Mouse (Mus musculus): ENCODE data around the gene Mmd2. TPM values are rescaled to one million over a fixed set of nuclear protein-coding genes. Genes with fewer than 3 reads are reported as not detected.
A peak's percentile ranks its signal among the peaks of the same experiment; 100 is the strongest.

Gene Mmd2
- polyA plus RNA-seq, 1 experiment from 2014 or later: 2.0 TPM

DNA sequence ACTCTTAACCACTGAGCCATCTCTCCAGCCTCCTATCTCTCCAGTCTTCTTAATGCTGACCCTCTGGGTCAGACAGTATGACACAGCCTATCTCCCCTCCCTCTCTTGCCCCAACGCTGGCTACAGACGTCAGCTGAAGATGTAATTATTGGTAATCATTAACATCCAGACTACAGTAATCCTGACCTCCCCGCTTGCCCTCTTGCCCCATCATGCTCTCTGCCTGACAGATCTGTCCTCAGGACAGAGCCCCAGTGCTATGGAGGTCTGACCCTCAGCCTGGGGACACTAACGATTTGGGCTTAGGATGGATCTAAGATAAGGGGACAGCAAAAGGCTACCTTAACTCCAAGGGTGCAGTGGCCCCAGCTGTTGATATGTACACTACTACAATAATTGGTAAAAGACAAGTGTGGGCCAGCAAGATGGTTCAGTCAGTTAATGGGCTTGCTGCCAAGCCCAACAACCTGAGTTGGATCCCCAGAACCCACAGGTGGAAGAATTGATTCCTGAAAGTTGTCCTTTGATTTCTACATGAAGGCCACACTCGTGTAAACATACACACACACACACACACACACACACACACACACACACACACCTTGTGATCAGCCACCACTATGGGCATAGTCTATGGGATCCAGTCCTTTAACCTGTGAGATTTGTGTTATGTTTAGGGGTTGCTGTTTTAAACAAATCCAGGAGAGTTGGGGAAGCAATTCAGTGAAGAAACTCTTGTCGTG lies 10.8 kb downstream of the Mmd2 start:
- DNase-seq (ENCODE audit: extremely low spot score, low spot score): no peak
- no peaks in the 10 kb centered on the region for H3K36me3 ChIP-seq (replicated peaks)
- H3K9me3 ChIP-seq: no peaks in the 10 kb centered on the region
- 0 out of 2 replicates have a peak, but pooled peaks cover 5% of the 10 kb centered on the region for H3K4me1 ChIP-seq
- no peaks in the 10 kb centered on the region for H3K27me3 ChIP-seq (ENCODE audit: poor library complexity, severe bottlenecking)
- WGBS: 83% methylated on average over 6 of the region's 6 CpGs
- H3K27ac ChIP-seq: no peak overlapping the region
- no peak overlapping the region for H3K4me3 ChIP-seq

DNA sequence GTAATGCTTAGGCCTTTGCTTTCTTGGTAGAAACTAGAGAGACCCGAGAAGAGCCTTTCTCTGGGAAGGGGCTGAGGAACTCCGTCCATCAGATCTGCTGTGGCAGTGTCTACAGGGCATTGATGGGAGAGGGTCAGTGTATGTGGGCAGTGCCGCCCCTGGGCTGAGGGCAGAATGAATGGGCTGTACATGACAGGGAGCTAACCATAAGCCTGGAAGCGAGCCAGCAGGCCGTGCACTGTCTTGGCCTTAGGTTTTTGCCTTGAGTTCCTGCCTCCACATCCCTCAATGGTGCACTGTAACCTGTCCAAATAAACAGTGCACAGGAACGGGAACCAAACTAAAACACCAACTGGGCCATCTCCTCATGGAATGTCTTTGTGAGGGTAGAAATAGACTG lies 11.9 kb downstream of the Mmd2 start:
- Histone ChIP-seq H3K27me3 (ENCODE audit: poor library complexity, severe bottlenecking) (no peaks in the 10 kb centered on the region), H3K4me1 (0 out of 2 replicates have a peak, but pooled peaks cover 5% of the 10 kb centered on the region), H3K36me3 (replicated peaks) (no peaks in the 10 kb centered on the region), H3K9me3 (no peaks in the 10 kb centered on the region), H3K4me3 (no peak overlapping the region), H3K27ac (no peak overlapping the region)
- 89% methylated on average over 6 of the region's 6 CpGs for WGBS
- no peak for DNase-seq (ENCODE audit: extremely low spot score, low spot score)

DNA sequence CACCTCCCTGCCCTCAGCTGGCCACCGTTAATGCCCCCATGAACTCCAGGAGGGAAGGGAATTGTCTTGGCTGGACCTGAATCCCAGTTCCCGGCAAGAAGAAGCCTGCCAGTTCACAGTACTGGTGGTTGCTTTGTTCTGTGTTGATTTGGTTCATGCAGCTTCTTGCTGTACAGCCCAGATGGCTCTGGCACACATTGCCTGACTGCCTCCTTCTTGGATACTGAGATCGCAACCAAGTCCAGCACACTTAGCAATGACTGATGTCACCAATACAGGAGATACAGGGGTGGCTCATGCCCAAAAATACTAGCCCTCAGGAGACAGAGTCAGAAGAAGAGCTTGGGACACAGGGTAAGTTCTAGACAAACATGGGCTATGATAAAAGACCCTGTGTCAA lies 12.9 kb downstream of the Mmd2 start:
- 82% methylated on average over 3 of the region's 3 CpGs for WGBS
- no peaks in the 10 kb centered on the region for H3K27me3 ChIP-seq (ENCODE audit: poor library complexity, severe bottlenecking)
- H3K27ac ChIP-seq: no peak overlapping the region
- DNase-seq (ENCODE audit: extremely low spot score, low spot score): no peak
- H3K4me3 ChIP-seq: no peak overlapping the region
- H3K9me3 ChIP-seq: no peaks in the 10 kb centered on the region
- peaks cover 13% of the 10 kb centered on the region for H3K4me1 ChIP-seq
- no peaks in the 10 kb centered on the region for H3K36me3 ChIP-seq (replicated peaks)

DNA sequence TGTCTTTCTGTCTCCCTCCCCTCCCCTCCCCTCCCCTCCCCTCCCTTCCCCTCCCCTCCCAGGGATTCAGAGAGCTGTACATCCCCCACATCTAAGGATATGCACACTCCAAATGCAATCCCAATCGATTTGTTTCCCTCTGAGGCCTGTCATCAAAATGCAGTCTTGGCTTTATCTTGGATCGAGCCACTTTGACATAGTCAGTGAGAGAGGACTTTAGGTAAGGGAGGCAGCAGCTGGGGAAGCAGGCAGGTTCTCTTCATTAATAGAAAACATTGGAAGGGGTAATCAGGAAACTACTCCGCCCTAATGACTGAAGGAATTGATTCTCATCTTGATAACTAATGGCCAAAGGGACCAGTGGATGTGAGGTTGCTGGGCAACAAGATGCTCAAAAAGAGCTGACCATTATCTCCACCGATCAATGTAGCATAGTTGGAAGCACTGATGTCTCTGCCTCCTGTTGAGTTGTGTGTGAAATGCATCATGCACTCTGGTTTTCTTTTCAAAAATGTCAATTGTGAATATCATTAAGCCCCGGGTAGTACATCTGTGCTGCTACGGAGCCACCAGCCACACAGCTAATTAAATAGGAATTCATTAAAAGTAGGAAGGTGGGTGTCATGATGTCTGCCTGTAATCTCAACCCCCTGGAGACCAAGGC lies 17.5 kb downstream of the Mmd2 start:
- peak overlapping the region; percentile 92 for H3K27ac ChIP-seq
- H3K36me3 ChIP-seq (replicated peaks): no peaks in the 10 kb centered on the region
- peaks cover 34% of the 10 kb centered on the region for H3K4me1 ChIP-seq
- 85% methylated on average over 6 of the region's 6 CpGs for WGBS
- no peak overlapping the region for H3K4me3 ChIP-seq
- H3K27me3 ChIP-seq (ENCODE audit: poor library complexity, severe bottlenecking): no peaks in the 10 kb centered on the region
- H3K9me3 ChIP-seq: no peaks in the 10 kb centered on the region
- DNase-seq (ENCODE audit: extremely low spot score, low spot score): no peak

DNA sequence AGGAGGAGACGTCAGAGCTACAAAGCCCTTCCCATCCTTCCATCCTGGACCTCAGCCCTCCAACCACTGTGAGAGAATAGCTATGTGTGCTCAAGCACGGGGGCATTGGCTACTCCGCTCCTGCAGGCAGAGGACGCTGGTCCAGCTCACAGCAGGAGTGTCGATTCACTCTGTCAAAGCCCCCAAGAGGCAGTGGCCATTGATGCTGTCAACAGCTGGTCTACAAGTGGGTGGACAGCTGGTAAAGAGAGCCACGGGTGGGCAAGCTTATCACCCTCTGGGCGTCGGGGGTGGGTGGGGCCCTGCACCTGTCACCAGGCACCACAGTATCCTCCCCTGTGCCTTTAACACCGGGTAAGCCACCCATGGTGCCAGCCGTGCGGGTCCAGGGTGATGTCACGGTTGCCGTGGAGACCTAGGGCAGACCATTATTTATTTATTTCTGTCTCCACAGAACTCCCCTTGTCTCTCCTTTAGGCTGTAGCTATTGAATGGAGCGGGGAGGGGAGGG lies 24.9 kb downstream of the Mmd2 start:
- Histone ChIP-seq H3K9me3 (0 out of 2 replicates have a peak, but pooled peaks cover 2% of the 10 kb centered on the region), H3K27ac (peak overlapping the region; percentile 72), H3K4me1 (peaks cover 15% of the 10 kb centered on the region), H3K27me3 (ENCODE audit: poor library complexity, severe bottlenecking) (no peaks in the 10 kb centered on the region), H3K36me3 (replicated peaks) (no peaks in the 10 kb centered on the region), H3K4me3 (no peak overlapping the region)
- 64% methylated on average over 14 of the region's 14 CpGs for WGBS
- peak; percentile 24 for DNase-seq (ENCODE audit: extremely low spot score, low spot score)

DNA sequence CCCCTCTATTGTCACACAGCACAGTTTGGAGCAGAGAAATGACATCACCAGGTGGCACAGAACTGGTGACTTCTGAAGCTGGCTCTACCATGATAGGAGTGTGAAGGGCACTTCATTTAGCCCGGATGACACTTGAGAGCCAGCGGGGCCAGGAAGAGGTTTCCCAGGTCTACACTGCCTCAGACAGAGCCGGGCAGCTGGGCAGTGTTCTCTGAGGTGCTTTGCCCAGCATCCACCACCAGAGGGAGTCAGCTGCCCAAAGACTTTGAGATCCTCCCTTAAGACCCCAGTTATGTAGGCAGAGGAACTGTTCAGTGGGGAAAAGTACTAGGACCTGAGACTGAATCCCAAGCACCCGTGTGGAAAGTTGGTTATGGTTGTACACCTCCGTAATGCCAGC lies 27.1 kb downstream of the Mmd2 start:
- no peaks in the 10 kb centered on the region for H3K36me3 ChIP-seq (replicated peaks)
- DNase-seq (ENCODE audit: extremely low spot score, low spot score): peak; percentile 71
- no peaks in the 10 kb centered on the region for H3K27me3 ChIP-seq (ENCODE audit: poor library complexity, severe bottlenecking)
- H3K9me3 ChIP-seq: peaks cover 2% of the 10 kb centered on the region; the same call in 1 of the 2 replicates
- peaks cover 14% of the 10 kb centered on the region for H3K4me1 ChIP-seq
- no peak overlapping the region for H3K27ac ChIP-seq
- WGBS: 23% methylated on average over 5 of the region's 5 CpGs
- H3K4me3 ChIP-seq: no peak overlapping the region

DNA sequence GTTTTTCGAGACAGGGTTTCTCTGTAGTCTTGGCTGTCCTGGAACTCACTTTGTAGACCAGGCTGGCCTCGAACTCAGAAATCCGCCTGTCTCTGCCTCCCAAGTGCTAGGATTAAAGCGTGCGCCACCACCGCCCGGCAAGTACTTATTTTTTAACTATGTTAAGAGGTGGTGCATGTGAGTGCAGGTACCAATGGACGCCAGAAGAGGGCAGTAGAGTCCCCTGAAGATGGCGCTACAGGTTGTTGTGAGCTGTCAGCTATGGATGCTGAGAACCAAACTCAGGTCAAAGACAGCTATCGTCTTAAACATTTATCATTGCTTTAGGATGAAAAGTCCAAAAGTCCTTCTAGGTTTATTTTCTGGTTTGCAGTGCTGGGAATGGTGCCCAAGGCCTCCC lies 30.4 kb downstream of the Mmd2 start:
- no peak for DNase-seq (ENCODE audit: extremely low spot score, low spot score)
- no peak overlapping the region for H3K4me3 ChIP-seq
- peaks cover 2% of the 10 kb centered on the region; the same call in 1 of the 2 replicates for H3K4me1 ChIP-seq
- H3K36me3 ChIP-seq (replicated peaks): no peaks in the 10 kb centered on the region
- no peaks in the 10 kb centered on the region for H3K27me3 ChIP-seq (ENCODE audit: poor library complexity, severe bottlenecking)
- no peak overlapping the region for H3K27ac ChIP-seq
- WGBS: 88% methylated on average over 10 of the region's 10 CpGs
- peaks cover 3% of the 10 kb centered on the region; the same call in 1 of the 2 replicates for H3K9me3 ChIP-seq

DNA sequence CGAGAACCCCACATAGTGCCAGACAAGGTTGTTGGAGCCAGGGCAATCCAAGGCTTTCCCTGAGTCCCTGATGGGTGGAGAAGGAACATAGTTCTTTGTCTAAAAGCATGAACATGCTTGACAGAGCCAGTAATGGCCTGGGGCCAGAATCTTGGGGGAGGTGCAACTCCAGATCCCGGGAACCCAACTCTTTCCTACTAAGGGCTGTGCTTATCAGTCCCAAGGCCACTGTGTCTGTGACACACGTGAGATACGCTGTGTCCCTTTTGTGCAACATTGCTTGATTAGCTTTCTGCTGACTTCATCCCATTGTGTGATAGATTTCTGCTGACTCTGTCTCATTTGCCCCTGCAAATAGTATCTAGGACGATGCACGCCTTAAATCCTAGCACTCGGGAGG lies 31.8 kb downstream of the Mmd2 start:
- H3K4me1 ChIP-seq: no peaks in the 10 kb centered on the region
- no peaks in the 10 kb centered on the region for H3K36me3 ChIP-seq (replicated peaks)
- no peak for DNase-seq (ENCODE audit: extremely low spot score, low spot score)
- 87% methylated on average over 7 of the region's 7 CpGs for WGBS
- no peaks in the 10 kb centered on the region for H3K27me3 ChIP-seq (ENCODE audit: poor library complexity, severe bottlenecking)
- peaks cover 7% of the 10 kb centered on the region; the same call in 1 of the 2 replicates for H3K9me3 ChIP-seq
- H3K27ac ChIP-seq: no peak overlapping the region
- H3K4me3 ChIP-seq: no peak overlapping the region

DNA sequence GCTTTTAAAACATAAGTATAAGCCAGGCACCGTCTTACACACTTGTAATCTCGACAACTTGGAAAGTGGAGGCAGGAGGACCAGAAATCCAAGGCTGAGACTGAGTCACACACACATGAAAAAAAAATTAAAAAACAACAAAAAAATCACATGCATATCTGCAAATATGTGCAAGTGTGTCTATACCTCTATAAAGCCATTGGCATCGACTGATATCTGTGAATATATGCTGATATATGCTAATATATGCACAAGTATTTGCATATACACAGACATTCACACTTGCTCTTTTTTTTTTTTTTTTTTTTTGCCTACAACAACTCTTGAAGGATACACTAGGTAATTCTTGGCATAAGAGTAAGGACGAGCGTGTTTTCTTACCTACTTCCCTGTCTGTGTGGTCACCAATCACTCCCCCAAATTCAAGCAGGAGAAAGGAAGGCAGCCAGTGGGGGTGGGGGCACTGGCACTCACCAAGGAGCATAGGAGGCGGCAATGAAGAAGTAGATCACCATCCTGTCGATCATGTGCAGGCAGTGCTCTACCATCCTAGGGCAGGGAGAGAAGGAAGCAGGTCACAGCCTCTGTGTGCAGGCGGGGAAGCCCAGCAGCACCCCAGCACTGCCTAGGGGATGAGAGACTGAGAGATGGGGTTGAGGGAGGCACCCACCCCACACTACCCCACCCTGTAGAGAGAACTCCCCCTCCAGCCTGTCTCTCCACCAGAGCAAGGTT lies 34.1 kb downstream of the Mmd2 start:
- no peak overlapping the region for H3K27ac ChIP-seq
- no peak for DNase-seq (ENCODE audit: extremely low spot score, low spot score)
- no peaks in the 10 kb centered on the region for H3K36me3 ChIP-seq (replicated peaks)
- no peaks in the 10 kb centered on the region for H3K4me1 ChIP-seq
- no peaks in the 10 kb centered on the region for H3K27me3 ChIP-seq (ENCODE audit: poor library complexity, severe bottlenecking)
- H3K4me3 ChIP-seq: no peak overlapping the region
- whole genome bisulfite sequencing: 82% methylated on average over 8 of the region's 8 CpGs
- H3K9me3 ChIP-seq: peaks cover 7% of the 10 kb centered on the region; the same call in 1 of the 2 replicates

DNA sequence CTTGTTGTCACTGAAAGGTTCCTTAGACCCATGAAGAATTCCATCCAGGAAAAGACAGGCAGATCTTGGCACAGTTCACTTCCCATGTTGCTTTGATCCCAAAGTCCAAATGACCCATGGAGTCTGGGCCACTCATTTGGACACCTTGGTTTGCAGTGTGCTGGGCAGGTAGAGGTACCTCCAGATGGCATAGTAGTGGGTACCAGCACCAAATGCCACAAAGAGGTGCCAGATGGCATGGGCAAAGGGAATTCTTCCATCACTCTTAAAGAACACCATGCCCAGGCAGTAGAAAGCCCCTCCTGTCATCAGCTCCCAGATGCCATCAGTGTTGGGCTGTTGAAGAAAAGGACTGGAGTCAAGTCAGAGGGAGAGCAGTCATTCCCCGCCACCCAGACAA lies 44.0 kb downstream of the Mmd2 start:
- Histone ChIP-seq H3K36me3 (replicated peaks) (no peaks in the 10 kb centered on the region), H3K27ac (no peak overlapping the region), H3K4me1 (no peaks in the 10 kb centered on the region), H3K4me3 (no peak overlapping the region), H3K27me3 (ENCODE audit: poor library complexity, severe bottlenecking) (no peaks in the 10 kb centered on the region), H3K9me3 (peaks cover 20% of the 10 kb centered on the region; the same call in 1 of the 2 replicates)
- 90% methylated on average over 1 of the region's 1 CpGs for WGBS
- no peak for DNase-seq (ENCODE audit: extremely low spot score, low spot score)

DNA sequence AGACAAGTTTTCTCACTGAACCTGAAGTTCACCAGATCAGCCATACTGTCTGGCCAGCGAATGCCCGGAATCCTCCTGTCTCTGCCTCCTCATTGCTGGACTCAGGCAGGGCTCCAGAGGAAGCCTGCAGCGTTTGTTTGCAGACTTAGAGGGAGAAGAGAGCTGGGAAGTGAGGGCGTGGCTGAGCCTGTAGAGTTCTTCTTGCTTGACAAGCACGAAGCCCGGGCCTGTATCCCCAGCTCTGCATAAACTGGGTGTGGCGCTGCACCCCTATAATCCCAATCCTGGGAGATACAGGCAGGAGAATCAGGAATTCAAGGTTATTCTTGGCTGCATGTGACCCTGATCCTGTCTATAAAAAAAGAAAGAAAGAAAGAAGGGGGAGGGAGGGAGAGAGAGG lies 48.3 kb downstream of the Mmd2 start:
- no peaks in the 10 kb centered on the region for H3K36me3 ChIP-seq (replicated peaks)
- no peak for DNase-seq (ENCODE audit: extremely low spot score, low spot score)
- no peaks in the 10 kb centered on the region; the same call in 1 of the 2 replicates for H3K9me3 ChIP-seq
- H3K27ac ChIP-seq: no peak overlapping the region
- H3K27me3 ChIP-seq (ENCODE audit: poor library complexity, severe bottlenecking): no peaks in the 10 kb centered on the region
- no peak overlapping the region for H3K4me3 ChIP-seq
- H3K4me1 ChIP-seq: no peaks in the 10 kb centered on the region
- 62% methylated on average over 7 of the region's 7 CpGs for WGBS

DNA sequence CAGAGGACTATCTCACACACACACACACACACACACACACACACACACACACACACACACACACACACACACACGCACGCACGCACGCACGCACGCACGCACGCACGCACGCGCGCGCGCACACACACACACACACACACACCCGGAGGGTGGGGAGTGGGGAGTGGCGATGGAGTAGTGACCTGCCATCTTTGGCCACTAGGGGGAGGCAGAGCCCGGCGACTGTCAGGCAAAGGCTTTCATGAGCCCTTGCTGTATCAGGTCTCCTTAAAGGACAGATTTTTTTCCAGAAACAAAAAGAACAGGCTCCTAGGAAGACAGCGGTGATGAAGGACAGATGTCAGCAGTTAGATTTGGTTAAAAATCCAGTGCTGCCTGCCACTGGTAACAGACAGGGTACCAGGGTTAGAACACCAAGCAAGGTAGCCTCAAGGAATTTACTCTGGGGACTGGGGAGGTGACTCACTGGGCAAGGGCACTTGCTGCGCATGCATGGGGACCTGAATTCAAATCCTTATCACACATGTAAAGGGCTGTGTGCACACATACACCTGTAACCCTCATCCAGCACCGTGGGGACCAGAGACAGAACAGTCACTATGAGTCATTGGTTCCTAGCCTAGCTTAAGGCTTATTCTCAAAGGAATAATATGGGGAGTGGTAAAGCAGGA lies 51.1 kb downstream of the Mmd2 start:
- DNase-seq (ENCODE audit: extremely low spot score, low spot score): peak; percentile 78
- no peaks in the 10 kb centered on the region for H3K4me1 ChIP-seq
- 27% methylated on average over 21 of the region's 21 CpGs for WGBS
- H3K9me3 ChIP-seq: no peaks in the 10 kb centered on the region
- no peak overlapping the region for H3K27ac ChIP-seq
- no peaks in the 10 kb centered on the region for H3K27me3 ChIP-seq (ENCODE audit: poor library complexity, severe bottlenecking)
- H3K4me3 ChIP-seq: no peak overlapping the region; the same call in 1 of the 2 replicates
- no peaks in the 10 kb centered on the region for H3K36me3 ChIP-seq (replicated peaks)
